Mouse (Mus musculus): ENCODE data around the gene Iqcc. TPM values are rescaled to one million over a fixed set of nuclear protein-coding genes. Genes with fewer than 3 reads are reported as not detected.
A peak's percentile ranks its signal among the peaks of the same experiment; 100 is the strongest.

Iqcc gene
- polyA plus RNA-seq, 1 experiment = 17.0 TPM

- peaks cover 32% of the 10 kb centered on the region for H3K36me3 ChIP-seq (ENCODE audit: control insufficient read depth, insufficient read depth, low read length)
- TF ChIP-seq POLR2A (IDR thresholded peaks at IDR 0.05; ENCODE audit: low read depth, low read length) = no peak
- no peak for TF ChIP-seq CTCF (IDR thresholded peaks at IDR 0.05; ENCODE audit: extremely low read depth, insufficient read length, insufficient replicate concordance, low read depth, low read length)
- 79% methylated on average over 6 of the region's 6 CpGs for WGBS
- H3K4me1 ChIP-seq (ENCODE audit: control insufficient read depth, insufficient read depth, insufficient read length, low read length) = peaks cover 9% of the 10 kb centered on the region
- no peaks in the 10 kb centered on the region for H3K27me3 ChIP-seq (ENCODE audit: control insufficient read depth, insufficient read depth, low read length)
- H3K4me3 ChIP-seq (ENCODE audit: low read depth, low read length) = no peak overlapping the region
- no peak overlapping the region for H3K27ac ChIP-seq (ENCODE audit: insufficient read depth, low read depth, low read length)
Observed at GRCm38 (mm10) chr4:129626035-129626434, 7.1 kb upstream of the Iqcc start.

- WGBS = 60% methylated on average over 4 of the region's 4 CpGs
- Histone ChIP-seq H3K27me3 (ENCODE audit: control insufficient read depth, insufficient read depth, low read length) (no peaks in the 10 kb centered on the region), H3K36me3 (ENCODE audit: control insufficient read depth, insufficient read depth, low read length) (peaks cover 27% of the 10 kb centered on the region), H3K4me3 (ENCODE audit: low read depth, low read length) (no peak overlapping the region), H3K4me1 (ENCODE audit: control insufficient read depth, insufficient read depth, insufficient read length, low read length) (peaks cover 9% of the 10 kb centered on the region), H3K27ac (ENCODE audit: insufficient read depth, low read depth, low read length) (no peak overlapping the region)
- no peak for TF ChIP-seq CTCF (IDR thresholded peaks at IDR 0.05; ENCODE audit: extremely low read depth, insufficient read length, insufficient replicate concordance, low read depth, low read length)
- no peak for TF ChIP-seq POLR2A (IDR thresholded peaks at IDR 0.05; ENCODE audit: low read depth, low read length)
Observed at GRCm38 (mm10) chr4:129625496-129625895, 6.6 kb upstream of the Iqcc start.

- peaks cover 9% of the 10 kb centered on the region for H3K4me1 ChIP-seq (ENCODE audit: control insufficient read depth, insufficient read depth, insufficient read length, low read length)
- no peaks in the 10 kb centered on the region for H3K27me3 ChIP-seq (ENCODE audit: control insufficient read depth, insufficient read depth, low read length)
- H3K4me3 ChIP-seq (ENCODE audit: low read depth, low read length) = peak overlapping the region; percentile 71
- WGBS = 13% methylated on average over 6 of the region's 6 CpGs
- H3K27ac ChIP-seq (ENCODE audit: insufficient read depth, low read depth, low read length) = peak overlapping the region; percentile 38
- TF ChIP-seq CTCF (IDR thresholded peaks at IDR 0.05; ENCODE audit: extremely low read depth, insufficient read length, insufficient replicate concordance, low read depth, low read length) (no peak), POLR2A (IDR thresholded peaks at IDR 0.05; ENCODE audit: low read depth, low read length) (no peak)
- peaks cover 23% of the 10 kb centered on the region for H3K36me3 ChIP-seq (ENCODE audit: control insufficient read depth, insufficient read depth, low read length)
Observed at GRCm38 (mm10) chr4:129625029-129625370, 6.1 kb upstream of the Iqcc start.

GRCm38 (mm10) chr4:129624281-129625028 lies 5.6 kb upstream of the Iqcc start:
- peaks cover 9% of the 10 kb centered on the region for H3K4me1 ChIP-seq (ENCODE audit: control insufficient read depth, insufficient read depth, insufficient read length, low read length)
- WGBS = 2% methylated on average over 18 of the region's 18 CpGs
- peaks cover 21% of the 10 kb centered on the region for H3K36me3 ChIP-seq (ENCODE audit: control insufficient read depth, insufficient read depth, low read length)
- peak overlapping the region; percentile 62 for H3K27ac ChIP-seq (ENCODE audit: insufficient read depth, low read depth, low read length)
- H3K4me3 ChIP-seq (ENCODE audit: low read depth, low read length) = peak overlapping the region; percentile 71
- H3K27me3 ChIP-seq (ENCODE audit: control insufficient read depth, insufficient read depth, low read length) = no peaks in the 10 kb centered on the region
- TF ChIP-seq CTCF (IDR thresholded peaks at IDR 0.05; ENCODE audit: extremely low read depth, insufficient read length, insufficient replicate concordance, low read depth, low read length) (no peak), POLR2A (IDR thresholded peaks at IDR 0.05; ENCODE audit: low read depth, low read length) (peak; percentile 52; the same call in 1 of the 2 replicates)

- peak within 1 kb of the TSS; percentile 71 for H3K4me3 ChIP-seq (ENCODE audit: low read depth, low read length)
- peak within 1 kb of the TSS; percentile 62 for H3K27ac ChIP-seq (ENCODE audit: insufficient read depth, low read depth, low read length)
- WGBS = 1% methylated on average over 10 of the region's 10 CpGs
- H3K36me3 ChIP-seq (ENCODE audit: control insufficient read depth, insufficient read depth, low read length) = peaks cover 13% of the 10 kb centered on the region
- no peaks in the 10 kb centered on the region for H3K27me3 ChIP-seq (ENCODE audit: control insufficient read depth, insufficient read depth, low read length)
- peaks cover 9% of the 10 kb centered on the region for H3K4me1 ChIP-seq (ENCODE audit: control insufficient read depth, insufficient read depth, insufficient read length, low read length)
- TF ChIP-seq CTCF (IDR thresholded peaks at IDR 0.05; ENCODE audit: extremely low read depth, insufficient read length, insufficient replicate concordance, low read depth, low read length) (no peak), POLR2A (IDR thresholded peaks at IDR 0.05; ENCODE audit: low read depth, low read length) (peak; percentile 34; the same call in 1 of the 2 replicates)
Observed at GRCm38 (mm10) chr4:129623681-129624091, 4.8 kb upstream of the Iqcc start, which contains the start of gene Ccdc28b. Ccdc28b (minus strand) TSS chr4:129623947.

GRCm38 (mm10) chr4:129622803-129623535 lies 4.1 kb upstream of the Iqcc start:
- Histone ChIP-seq H3K27me3 (ENCODE audit: control insufficient read depth, insufficient read depth, low read length) (no peaks in the 10 kb centered on the region), H3K27ac (ENCODE audit: insufficient read depth, low read depth, low read length) (no peak overlapping the region), H3K4me3 (ENCODE audit: low read depth, low read length) (peak overlapping the region; percentile 71), H3K4me1 (ENCODE audit: control insufficient read depth, insufficient read depth, insufficient read length, low read length) (peaks cover 14% of the 10 kb centered on the region), H3K36me3 (ENCODE audit: control insufficient read depth, insufficient read depth, low read length) (peaks cover 6% of the 10 kb centered on the region)
- TF ChIP-seq CTCF (IDR thresholded peaks at IDR 0.05; ENCODE audit: extremely low read depth, insufficient read length, insufficient replicate concordance, low read depth, low read length) (no peak), POLR2A (IDR thresholded peaks at IDR 0.05; ENCODE audit: low read depth, low read length) (no peak)
- WGBS = 26% methylated on average over 8 of the region's 8 CpGs
